Mouse (Mus musculus) lung, adult 2 months (tissue): ENCODE measurements around the gene Lrmda. TPM values are rescaled to one million over a fixed set of nuclear protein-coding genes. Genes with fewer than 3 reads are reported as not detected.

Source experiments
- DNase-seq: peaks from one replicate; pipeline ENCODE4 v3.0.0; 2022
- H3K4me1 ChIP-seq: fragments of 200-500 bp; 2 replicates; pipeline ENCODE4 v1.6.1; 2011; ENCODE audit warnings: low read length; ENCODE audit not compliant: control insufficient read depth, insufficient read depth
- H3K4me3 ChIP-seq: fragments of 200-500 bp; replicated peaks from 2 replicates; pipeline ENCODE3; 2011; ENCODE audit warnings: low read depth, mild to moderate bottlenecking, control low read depth, low read length; ENCODE audit errors: extremely low read depth
- CTCF ChIP-seq: fragments of 200-500 bp; IDR thresholded peaks from 2 replicates; pipeline ENCODE4 v1.5.1; 2011; ENCODE audit warnings: mild to moderate bottlenecking, low read length, control low read depth; ENCODE audit not compliant: insufficient read depth
- POLR2A ChIP-seq: fragments of 200-500 bp; IDR thresholded peaks from 2 replicates; pipeline ENCODE4 v1.6.1; 2011; ENCODE audit warnings: low read depth, mild to moderate bottlenecking, control low read depth, low read length, borderline replicate concordance; ENCODE audit errors: extremely low read depth
- WGBS: fragments of 180-500 bp; shearing (Covaris S2); methylation state at CpG from one replicate; pipeline ENCODE4 v1.1.7; 2018; 5-methylcytosine and 5-hydroxymethylcytosine counted together
- polyA plus RNA-seq: library from polyadenylated mRNA; depleted of rRNA; stranded (reverse); fragments of >200 nt; gene quantifications from 2 replicates; pipeline ENCODE4 v1.2.3, GENCODE M21; 2012

The Lrmda gene
- polyA plus RNA-seq, 1 experiment: 1.8 TPM

- Histone ChIP-seq H3K4me1 (peaks cover 2% of the 10 kb centered on the region; the same call in 1 of the 2 replicates), H3K4me3 (no peak overlapping the region)
- WGBS: 74% methylated on average over 4 of the region's 4 CpGs
- TF ChIP-seq CTCF: no peak
- TF ChIP-seq POLR2A: no peak
- no peak for DNase-seq
Measured at GRCm38 (mm10) chr14:22155512-22156026, 136.1 kb downstream of the Lrmda start.

GRCm38 (mm10) chr14:22156991-22157390 is 137.5 kb downstream of the Lrmda start:
- WGBS: 49% methylated on average over 6 of the region's 6 CpGs
- no peak overlapping the region for H3K4me3 ChIP-seq
- TF ChIP-seq CTCF (no peak), POLR2A (no peak)
- H3K4me1 ChIP-seq: peaks cover 5% of the 10 kb centered on the region
- DNase-seq: no peak

- WGBS: 35% methylated on average over 3 of the region's 3 CpGs
- DNase-seq: no peak
- TF ChIP-seq POLR2A (no peak), CTCF (no peak)
Measured at GRCm38 (mm10) chr14:22161416-22161815, 141.9 kb downstream of the Lrmda start.

GRCm38 (mm10) chr14:22167285-22167684 is 147.8 kb downstream of the Lrmda start:
- no peak for DNase-seq
- WGBS: 72% methylated on average over 7 of the region's 7 CpGs
- no peak for TF ChIP-seq POLR2A
- no peak for TF ChIP-seq CTCF
- Histone ChIP-seq H3K4me1 (no peaks in the 10 kb centered on the region), H3K4me3 (no peak overlapping the region)

More at GRCm38 (mm10) chr14:22161416-22161815, 141.9 kb downstream of the Lrmda start:
- no peak overlapping the region for H3K4me3 ChIP-seq
- H3K4me1 ChIP-seq: peaks cover 5% of the 10 kb centered on the region

GRCm38 (mm10) chr14:22168077-22168794 is 148.7 kb downstream of the Lrmda start:
- Histone ChIP-seq H3K4me1 (no peaks in the 10 kb centered on the region), H3K4me3 (no peak overlapping the region)
- 66% methylated on average over 11 of the region's 11 CpGs for WGBS
- no peak for DNase-seq
- no peak for TF ChIP-seq CTCF
- no peak for TF ChIP-seq POLR2A

- no peak overlapping the region for H3K4me3 ChIP-seq
- DNase-seq: no peak
- no peak for TF ChIP-seq CTCF
- no peak for TF ChIP-seq POLR2A
- WGBS: 58% methylated on average over 14 of the region's 14 CpGs
- H3K4me1 ChIP-seq: no peaks in the 10 kb centered on the region
Measured at GRCm38 (mm10) chr14:22168795-22169568, 149.5 kb downstream of the Lrmda start.

DNA sequence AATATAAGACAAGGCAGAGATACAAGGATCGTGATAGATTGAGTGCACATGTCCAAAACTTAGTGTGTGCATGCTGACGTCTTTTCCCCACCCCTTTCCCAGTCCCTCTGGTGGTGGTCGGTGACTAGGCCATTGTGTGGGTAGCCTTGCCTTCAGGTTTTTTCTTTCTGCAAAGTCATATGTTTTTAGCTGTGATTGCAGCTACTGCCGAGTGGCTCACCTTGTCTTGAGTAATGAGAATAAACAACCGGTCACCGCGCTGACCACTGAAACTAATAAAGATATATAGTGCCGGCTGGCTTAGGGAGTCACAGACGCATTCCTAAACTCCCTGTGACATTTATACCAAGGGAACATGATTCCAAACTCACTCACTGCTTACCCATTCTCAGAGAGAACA is 155.2 kb downstream of the Lrmda start:
- no peak for DNase-seq
- no peak overlapping the region for H3K4me3 ChIP-seq
- TF ChIP-seq POLR2A (no peak), CTCF (no peak)
- 76% methylated on average over 9 of the region's 9 CpGs for WGBS
- no peaks in the 10 kb centered on the region for H3K4me1 ChIP-seq

DNA sequence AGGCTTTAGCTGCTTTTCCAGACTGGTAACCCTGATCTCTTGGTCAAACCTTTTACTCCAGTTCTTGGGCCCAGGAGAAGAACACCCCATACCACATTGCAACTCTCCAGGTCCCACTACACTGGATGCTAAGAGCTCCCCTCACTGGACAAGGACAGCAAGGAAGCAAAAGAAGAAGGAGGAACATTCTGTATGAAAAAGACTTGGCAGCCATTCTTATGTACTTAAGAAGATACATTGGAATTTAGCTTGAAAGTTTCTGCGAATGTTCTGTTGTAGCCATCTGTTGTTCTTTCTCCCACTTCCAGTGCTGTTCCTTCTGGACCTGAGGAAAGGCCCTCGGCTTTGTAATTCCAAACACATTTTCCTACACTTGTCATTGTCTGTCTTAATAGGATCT is 160.2 kb downstream of the Lrmda start:
- Histone ChIP-seq H3K4me1 (peaks cover 2% of the 10 kb centered on the region; the same call in 1 of the 2 replicates), H3K4me3 (no peak overlapping the region)
- no peak for DNase-seq
- TF ChIP-seq CTCF (no peak), POLR2A (no peak)
- 71% methylated on average over 2 of the region's 2 CpGs for WGBS

DNA sequence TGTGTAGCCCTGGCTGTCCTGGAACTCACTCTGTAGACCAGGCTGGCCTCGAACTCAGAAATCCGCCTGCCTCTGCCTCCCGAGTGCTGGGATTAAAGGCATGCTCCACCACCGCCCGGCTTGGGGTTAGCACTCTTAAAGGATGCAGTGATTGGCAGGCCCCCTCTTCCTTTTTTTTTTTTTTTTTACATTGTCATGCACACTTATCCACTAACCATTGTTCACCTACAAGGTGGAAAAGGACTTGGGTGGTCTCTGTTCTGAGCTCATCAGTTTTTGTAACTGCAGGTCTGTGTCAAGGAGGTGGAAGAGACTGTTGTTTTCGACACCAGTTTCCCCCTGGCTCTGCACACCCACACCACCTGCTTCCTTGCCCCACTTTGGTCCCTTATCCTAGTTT is 162.0 kb downstream of the Lrmda start:
- peaks cover 2% of the 10 kb centered on the region; the same call in 1 of the 2 replicates for H3K4me1 ChIP-seq
- no peak overlapping the region for H3K4me3 ChIP-seq
- WGBS: 96% methylated on average over 4 of the region's 6 CpGs
- no peak for DNase-seq
- TF ChIP-seq CTCF (no peak), POLR2A (no peak)
